Mouse (Mus musculus): ENCODE measurements around the gene Fbxo33. TPM values are rescaled to one million over a fixed set of nuclear protein-coding genes. Genes with fewer than 3 reads are reported as not detected.

The Fbxo33 gene
- polyA plus RNA-seq, 1 experiment from 2014 or later = 9.4 TPM

DNA sequence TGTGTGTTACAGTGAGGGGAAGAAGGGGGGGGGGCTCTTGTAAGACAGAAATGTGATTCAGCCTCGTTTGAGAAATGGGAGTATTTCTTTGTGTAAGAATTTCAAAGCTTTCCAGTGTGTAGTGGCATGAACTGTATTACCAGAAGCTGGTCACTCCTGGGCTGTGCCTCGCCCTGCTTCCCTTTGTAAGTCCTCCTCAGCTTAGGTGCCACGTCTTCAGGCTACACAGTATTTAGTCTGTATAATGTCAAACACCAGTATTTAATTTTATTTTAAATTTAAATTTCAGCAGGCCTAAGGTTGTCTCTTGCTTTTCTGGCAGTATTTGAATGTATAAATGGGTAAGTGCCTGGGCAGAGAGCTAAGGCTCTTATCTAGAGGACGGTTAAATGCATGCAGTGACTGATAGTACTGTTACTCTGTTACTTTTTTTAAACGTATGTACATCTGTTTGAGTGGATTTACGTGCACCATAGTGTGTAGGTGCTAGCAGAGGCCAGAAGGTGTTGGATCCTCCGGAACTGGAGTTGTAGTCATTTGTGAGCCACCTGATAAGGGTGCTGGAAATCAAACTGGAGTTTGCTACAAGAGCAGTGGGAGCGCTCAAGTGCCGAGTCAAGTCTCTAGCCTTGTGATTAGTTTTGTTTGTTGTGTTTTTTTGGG is 25.1 kb downstream of the Fbxo33 start:
- WGBS = 89% methylated on average over 9 of the region's 9 CpGs
- Histone ChIP-seq H3K9ac (replicated peaks) (no peak overlapping the region), H3K4me2 (replicated peaks) (no peak overlapping the region), H3K4me1 (no peaks in the 10 kb centered on the region), H3K36me3 (peaks cover 18% of the 10 kb centered on the region), H3K27ac (replicated peaks) (no peak overlapping the region), H3K9me3 (no peaks in the 10 kb centered on the region), H3K27me3 (no peaks in the 10 kb centered on the region), H3K4me3 (no peak overlapping the region)
- ATAC-seq (ENCODE audit: low FRiP score, low read depth) = no peak

DNA sequence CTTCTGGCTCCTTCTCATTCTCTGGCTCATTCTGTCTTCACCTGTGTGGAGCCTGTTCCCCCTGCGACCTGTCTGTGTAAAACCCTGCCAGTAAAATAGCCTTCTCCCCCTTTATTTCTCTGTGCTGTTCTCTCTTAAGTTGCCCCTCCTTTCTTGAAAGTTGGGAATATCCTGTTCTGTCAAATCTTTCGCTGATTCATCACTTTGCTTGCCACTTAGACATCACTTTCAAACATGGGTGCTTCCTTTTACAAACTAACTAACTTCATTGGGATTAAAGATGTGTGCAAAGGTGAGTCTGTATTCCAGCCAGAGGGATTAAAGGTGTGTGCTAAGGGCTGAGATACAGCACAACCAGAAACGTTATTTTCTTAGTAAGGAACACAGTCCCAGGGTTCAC is 25.9 kb downstream of the Fbxo33 start:
- H3K36me3 ChIP-seq = peaks cover 16% of the 10 kb centered on the region
- no peak overlapping the region for H3K4me2 ChIP-seq (replicated peaks)
- ATAC-seq (ENCODE audit: low FRiP score, low read depth) = no peak
- no peak overlapping the region for H3K9ac ChIP-seq (replicated peaks)
- WGBS = 86% methylated on average over 3 of the region's 3 CpGs
- no peaks in the 10 kb centered on the region for H3K27me3 ChIP-seq
- H3K4me1 ChIP-seq = no peaks in the 10 kb centered on the region
- no peak overlapping the region for H3K27ac ChIP-seq (replicated peaks)
- no peaks in the 10 kb centered on the region for H3K9me3 ChIP-seq
- H3K4me3 ChIP-seq = no peak overlapping the region

DNA sequence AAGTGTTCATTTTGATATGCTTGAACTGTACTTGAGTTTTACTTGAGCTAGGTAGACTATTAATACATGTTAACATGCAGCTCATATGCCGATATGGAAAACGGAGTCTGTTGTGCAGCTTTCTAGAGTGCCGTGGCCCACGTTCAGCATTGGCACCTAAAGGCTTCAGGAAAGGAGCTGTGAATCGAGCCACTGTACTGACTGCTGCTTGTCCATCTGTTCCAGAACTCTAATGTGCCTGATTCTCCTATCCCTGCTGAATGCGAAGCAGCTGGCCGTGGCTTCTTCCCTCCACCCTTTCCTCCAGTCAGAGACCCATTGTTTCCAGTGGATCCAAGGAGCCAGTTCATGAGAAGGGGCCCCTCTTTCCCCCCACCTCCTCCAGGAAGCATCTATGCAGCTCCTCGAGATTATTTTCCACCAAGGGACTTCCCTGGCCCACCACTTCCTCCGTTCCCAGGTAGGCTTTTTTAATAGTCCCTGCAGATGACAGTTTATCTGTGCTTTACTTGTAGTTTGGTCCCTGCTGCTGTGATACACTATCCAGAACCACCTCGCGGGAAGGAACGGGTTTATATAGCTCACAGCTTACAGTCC is 31.3 kb downstream of the Fbxo33 start:
- Histone ChIP-seq H3K4me3 (no peak overlapping the region), H3K9me3 (no peaks in the 10 kb centered on the region), H3K4me1 (no peaks in the 10 kb centered on the region), H3K27ac (replicated peaks) (no peak overlapping the region), H3K9ac (replicated peaks) (no peak overlapping the region), H3K4me2 (replicated peaks) (no peak overlapping the region), H3K36me3 (peaks cover 51% of the 10 kb centered on the region), H3K27me3 (no peaks in the 10 kb centered on the region)
- 90% methylated on average over 12 of the region's 12 CpGs for WGBS
- no peak for ATAC-seq (ENCODE audit: low FRiP score, low read depth)

DNA sequence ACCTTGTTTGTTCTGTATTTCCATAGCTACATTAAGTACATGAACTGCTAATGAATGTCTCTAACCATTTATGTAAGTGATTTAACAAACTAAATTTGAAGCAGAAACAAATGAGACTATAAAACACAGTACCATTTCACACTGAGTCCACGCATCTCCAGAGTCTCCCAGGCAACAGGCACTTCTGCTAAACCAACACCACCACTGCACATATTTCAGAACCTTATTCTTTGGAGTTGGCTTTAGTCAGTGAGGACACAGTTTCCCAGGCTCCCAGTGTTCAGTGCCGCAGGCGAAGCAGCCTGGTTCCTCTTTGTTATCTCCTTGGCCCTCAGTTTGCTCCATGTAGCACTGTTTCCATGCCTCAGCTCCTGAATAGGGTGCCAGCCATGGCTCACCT is 41.7 kb downstream of the Fbxo33 start:
- no peak for ATAC-seq (ENCODE audit: low FRiP score, low read depth)
- Histone ChIP-seq H3K4me1 (no peaks in the 10 kb centered on the region), H3K27ac (replicated peaks) (no peak overlapping the region), H3K4me3 (no peak overlapping the region), H3K9me3 (no peaks in the 10 kb centered on the region), H3K27me3 (no peaks in the 10 kb centered on the region), H3K36me3 (peaks cover 74% of the 10 kb centered on the region), H3K9ac (replicated peaks) (no peak overlapping the region), H3K4me2 (replicated peaks) (no peak overlapping the region)
- 92% methylated on average over 3 of the region's 3 CpGs for WGBS

DNA sequence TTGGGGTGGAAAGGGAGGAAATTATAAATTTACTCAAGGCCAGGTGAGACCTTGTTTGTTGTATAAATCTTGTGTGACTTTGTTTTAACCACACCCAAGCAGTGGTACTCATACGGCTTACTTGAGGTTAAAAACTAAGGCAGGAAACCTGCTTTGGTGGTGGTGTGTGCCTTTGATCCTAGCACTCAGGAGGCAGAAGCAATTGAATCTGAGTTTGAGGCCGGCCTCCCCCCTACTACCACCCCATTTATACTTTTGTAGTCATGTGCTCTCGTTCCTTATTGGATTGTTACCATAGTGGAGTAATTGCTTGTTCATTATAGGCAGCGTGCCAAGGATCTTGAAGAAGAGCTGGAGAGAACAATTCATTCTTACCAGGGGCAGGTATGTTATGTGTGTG is 49.6 kb downstream of the Fbxo33 start:
- no peaks in the 10 kb centered on the region for H3K27me3 ChIP-seq
- peaks cover 36% of the 10 kb centered on the region for H3K36me3 ChIP-seq
- WGBS = 90% methylated on average over 4 of the region's 4 CpGs
- H3K27ac ChIP-seq (replicated peaks) = no peak overlapping the region
- ATAC-seq (ENCODE audit: low FRiP score, low read depth) = no peak
- no peak overlapping the region for H3K4me2 ChIP-seq (replicated peaks)
- H3K9me3 ChIP-seq = no peaks in the 10 kb centered on the region
- no peaks in the 10 kb centered on the region for H3K4me1 ChIP-seq
- no peak overlapping the region for H3K9ac ChIP-seq (replicated peaks)
- no peak overlapping the region for H3K4me3 ChIP-seq

DNA sequence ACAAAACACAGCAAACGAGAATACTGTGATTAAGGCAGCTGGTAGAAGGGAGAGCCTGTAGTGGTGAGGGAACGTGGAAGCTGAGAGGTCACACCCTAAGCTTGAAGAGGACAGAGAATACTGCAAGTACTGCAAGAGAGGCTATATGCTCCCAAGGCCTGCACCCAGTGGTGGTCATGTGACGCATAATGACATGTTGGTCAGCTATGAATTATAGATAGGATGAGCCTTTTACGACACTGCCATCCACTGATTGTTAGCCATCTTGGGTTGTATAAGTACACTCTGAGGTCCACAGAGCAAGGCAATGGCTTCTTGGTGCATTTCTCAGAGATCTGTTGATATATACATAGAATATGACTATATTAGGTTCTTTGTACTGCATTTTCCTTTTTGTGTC is 53.0 kb downstream of the Fbxo33 start:
- H3K36me3 ChIP-seq = peaks cover 55% of the 10 kb centered on the region

DNA sequence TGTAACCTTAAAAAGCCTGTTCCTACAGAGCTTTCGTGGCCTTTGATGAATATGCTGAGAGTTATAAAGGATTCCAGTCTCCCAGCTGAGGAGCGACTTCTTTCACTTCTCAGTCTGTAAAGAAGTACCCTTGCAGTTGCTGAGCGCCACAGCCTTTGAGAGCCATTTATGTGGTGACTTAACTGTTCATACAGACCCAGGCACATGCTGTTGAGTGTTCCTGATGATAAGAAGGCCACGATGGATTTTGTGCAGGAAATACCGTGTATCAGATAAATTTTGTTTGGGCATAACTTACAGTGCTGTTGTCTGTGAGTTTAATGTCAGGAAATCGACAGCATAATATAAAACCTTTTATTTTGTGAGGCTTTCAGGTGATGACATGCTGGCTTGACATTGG is 55.0 kb downstream of the Fbxo33 start:
- no peaks in the 10 kb centered on the region for H3K4me1 ChIP-seq
- WGBS = 96% methylated on average over 6 of the region's 6 CpGs
- H3K9ac ChIP-seq (replicated peaks) = no peak overlapping the region
- H3K36me3 ChIP-seq = peaks cover 57% of the 10 kb centered on the region
- no peaks in the 10 kb centered on the region for H3K27me3 ChIP-seq
- ATAC-seq (ENCODE audit: low FRiP score, low read depth) = no peak
- H3K4me2 ChIP-seq (replicated peaks) = no peak overlapping the region
- no peaks in the 10 kb centered on the region for H3K9me3 ChIP-seq
- H3K27ac ChIP-seq (replicated peaks) = no peak overlapping the region
- no peak overlapping the region for H3K4me3 ChIP-seq

More for the DNA sequence above, 53.0 kb downstream of the Fbxo33 start:
- Histone ChIP-seq H3K4me3 (no peak overlapping the region), H3K27ac (replicated peaks) (no peak overlapping the region), H3K9ac (replicated peaks) (no peak overlapping the region), H3K4me1 (no peaks in the 10 kb centered on the region), H3K9me3 (no peaks in the 10 kb centered on the region), H3K27me3 (no peaks in the 10 kb centered on the region), H3K4me2 (replicated peaks) (no peak overlapping the region)
- no peak for ATAC-seq (ENCODE audit: low FRiP score, low read depth)
- 96% methylated on average over 4 of the region's 4 CpGs for WGBS

DNA sequence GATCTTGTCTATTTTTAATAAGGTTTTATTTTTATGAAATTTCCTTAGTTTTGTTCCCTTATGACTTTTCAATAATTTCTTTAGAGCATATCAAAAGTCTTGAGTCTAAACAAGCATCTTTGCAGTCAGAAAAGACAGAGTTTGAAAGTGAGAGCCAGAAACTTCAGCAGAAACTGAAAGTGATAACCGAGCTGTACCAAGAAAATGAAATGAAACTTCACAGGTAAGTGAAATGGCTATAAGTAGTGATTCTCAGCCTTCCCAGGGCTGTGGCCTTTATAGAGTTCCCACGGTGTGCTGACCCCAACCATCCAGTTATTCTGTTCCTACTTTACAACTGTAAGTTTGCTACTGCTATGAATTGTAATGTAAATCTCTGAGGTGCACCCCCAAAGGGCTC is 56.7 kb downstream of the Fbxo33 start:
- H3K4me1 ChIP-seq = no peaks in the 10 kb centered on the region
- no peak overlapping the region for H3K27ac ChIP-seq (replicated peaks)
- no peak overlapping the region for H3K4me3 ChIP-seq
- no peaks in the 10 kb centered on the region for H3K9me3 ChIP-seq
- peaks cover 59% of the 10 kb centered on the region for H3K36me3 ChIP-seq
- no peak overlapping the region for H3K9ac ChIP-seq (replicated peaks)
- no peak overlapping the region for H3K4me2 ChIP-seq (replicated peaks)
- 94% methylated on average over 2 of the region's 2 CpGs for WGBS
- H3K27me3 ChIP-seq = no peaks in the 10 kb centered on the region
- no peak for ATAC-seq (ENCODE audit: low FRiP score, low read depth)

DNA sequence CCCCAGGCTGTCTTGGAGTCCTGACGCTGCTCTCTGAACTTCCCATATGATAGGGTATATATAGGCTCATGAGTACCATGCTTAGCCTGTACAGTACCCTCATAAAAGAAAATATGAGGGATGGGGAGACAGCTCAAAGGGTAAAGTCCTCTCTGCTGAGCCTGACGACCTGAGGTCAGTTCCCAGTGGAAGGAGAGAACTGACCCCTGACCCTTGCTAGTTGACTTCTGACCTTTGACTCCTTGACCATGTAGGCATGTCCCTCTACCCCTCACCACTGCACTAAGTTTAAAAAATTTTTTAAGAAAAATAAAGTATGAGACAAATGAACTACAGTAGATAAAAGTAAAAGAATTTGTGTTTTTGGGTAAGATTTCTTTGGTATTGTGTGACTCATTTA is 58.4 kb downstream of the Fbxo33 start:
- Histone ChIP-seq H3K27ac (replicated peaks) (no peak overlapping the region), H3K9me3 (no peaks in the 10 kb centered on the region), H3K36me3 (peaks cover 72% of the 10 kb centered on the region), H3K27me3 (no peaks in the 10 kb centered on the region), H3K4me3 (no peak overlapping the region), H3K9ac (replicated peaks) (no peak overlapping the region), H3K4me1 (no peaks in the 10 kb centered on the region), H3K4me2 (replicated peaks) (no peak overlapping the region)
- no peak for ATAC-seq (ENCODE audit: low FRiP score, low read depth)
- WGBS = 49% methylated on average over 2 of the region's 2 CpGs

Small RNA genes within 50 kb of the gene (microRNA-seq; reads per million reads assigned to microRNA genes)
- gene Gm27284 = not detected

Other genes starting within 250 kb of the Fbxo33 start
- gene Sec23a, start 207.7 kb downstream of the Fbxo33 start, polyA plus RNA-seq (2016; fragmentation: Nextera tagmentation; extraction: Ambion mirVana) = 94.6 and 96.5 TPM in 2 replicates
- gene Gemin2, start 206.3 kb downstream of the Fbxo33 start, polyA plus RNA-seq (2016; fragmentation: Nextera tagmentation; extraction: Ambion mirVana) = 24.9 and 26.4 TPM in 2 replicates
- 113 and 117 TPM in 2 replicates for gene Trappc6b, start 158.3 kb downstream of the Fbxo33 start, polyA plus RNA-seq (2016; fragmentation: Nextera tagmentation; extraction: Ambion mirVana)
- 109 and 122 TPM in 2 replicates for gene Pnn, start 152.8 kb downstream of the Fbxo33 start, polyA plus RNA-seq (2016; fragmentation: Nextera tagmentation; extraction: Ambion mirVana)
- gene Mia2, start 123.9 kb downstream of the Fbxo33 start, polyA plus RNA-seq (2016; fragmentation: Nextera tagmentation; extraction: Ambion mirVana) = 47.8 and 52.2 TPM in 2 replicates

Measured in midbrain, embryonic 12.5 days (tissue).